Mouse (Mus musculus): ENCODE results near the gene Neu3.

GRCm38 (mm10) chr7:99823045-99823663, 5.1 kb downstream of the Neu3 start:
- no peak for TF ChIP-seq CTCF (IDR thresholded peaks at IDR 0.05; ENCODE audit: extremely low read depth, insufficient read depth, low read length)
- TF ChIP-seq POLR2A (IDR thresholded peaks at IDR 0.05; ENCODE audit: extremely low read depth, insufficient read depth, low read length), result no peak
